Mouse (Mus musculus): ENCODE measurements around the gene Pglyrp1.

- TF ChIP-seq CTCF (IDR thresholded peaks at IDR 0.05; ENCODE audit: low read depth, low read length) (peak; percentile 88), POLR2A (IDR thresholded peaks at IDR 0.05; ENCODE audit: borderline replicate concordance, low read depth, low read length) (no peak)
Measured at GRCm38 (mm10) chr7:18873253-18873652, 2.1 kb downstream of the Pglyrp1 start.

All from bone marrow macrophage, adult 2 months (primary cell).